8 mouse cellular contexts compared by ENCODE assay signal in the genomic region with DNA sequence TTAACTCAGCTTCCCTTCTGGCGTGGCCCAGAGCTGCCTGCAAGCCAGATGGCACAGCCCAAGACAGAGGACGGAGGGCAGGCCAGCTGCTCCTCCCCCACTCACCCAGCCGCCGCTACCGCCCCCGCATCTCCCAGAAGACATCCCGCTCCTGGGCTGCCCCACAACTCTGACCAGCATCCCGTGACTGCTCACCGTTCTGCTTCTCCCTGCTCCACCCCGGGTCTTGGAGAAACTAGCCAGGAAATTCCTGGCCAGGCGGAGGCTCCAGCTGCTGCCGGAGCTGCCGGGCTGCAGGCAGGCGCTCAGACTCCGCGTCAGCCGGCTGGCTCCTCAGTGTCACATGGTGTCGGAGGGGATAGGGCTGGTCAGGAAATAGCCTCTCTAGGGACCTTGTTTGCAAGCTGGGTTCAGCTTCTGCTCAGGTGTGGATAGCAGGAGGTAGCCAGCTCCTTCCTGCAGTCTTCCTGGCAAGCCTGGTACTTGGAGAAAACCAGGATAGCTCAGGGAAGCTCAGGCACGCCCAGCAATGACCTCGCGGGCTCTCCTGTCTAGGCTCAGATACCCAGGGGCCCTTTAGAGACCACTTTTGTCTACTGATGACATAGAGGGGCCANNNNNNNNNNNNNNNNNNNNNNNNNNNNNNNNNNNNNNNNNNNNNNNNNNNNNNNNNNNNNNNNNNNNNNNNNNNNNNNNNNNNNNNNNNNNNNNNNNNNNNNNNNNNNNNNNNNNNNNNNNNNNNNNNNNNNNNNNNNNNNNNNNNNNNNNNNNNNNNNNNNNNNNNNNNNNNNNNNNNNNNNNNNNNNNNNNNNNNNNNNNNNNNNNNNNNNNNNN. TPM values are rescaled to one million over a fixed set of nuclear protein-coding genes. Genes with fewer than 3 reads are reported as not detected.
A peak's percentile ranks its signal among the peaks of the same experiment; 100 is the strongest.
DNase-seq lines count a peak whose midpoint lies in the region; ATAC-seq and TF ChIP-seq lines count a peak whose summit lies in the region.

A gene (minus strand): TSS at position 505 of the 834 bp plus-strand sequence.

- no peaks in the 10 kb centered on the region for H3K79me2 ChIP-seq in liver, adult 2 months (ENCODE audit: control insufficient read depth, insufficient read depth, low read length)

- H3K27ac ChIP-seq in forebrain, embryonic 11.5 days (ENCODE audit: low read depth, low read length): peak within 1 kb of the TSS; percentile 62; the same call in 1 of the 2 replicates
- H3K27ac ChIP-seq in heart, embryonic 15.5 days: peak within 1 kb of the TSS; percentile 74
- no peak within 1 kb of the TSS for H3K27ac ChIP-seq in liver, adult 2 months (replicated peaks; ENCODE audit: insufficient read depth, low read depth, low read length)

- H3K4me1 ChIP-seq in forebrain, embryonic 11.5 days (replicated peaks; ENCODE audit: control insufficient read depth, insufficient read depth, low read length): peaks cover 11% of the 10 kb centered on the region; the same call in 1 of the 2 replicates
- peaks cover 30% of the 10 kb centered on the region for H3K4me1 ChIP-seq in heart, embryonic 15.5 days (replicated peaks)
- peaks cover 3% of the 10 kb centered on the region; the same call in 1 of the 2 replicates for H3K4me1 ChIP-seq in liver, adult 2 months (ENCODE audit: control insufficient read depth, insufficient read depth, low read length)

- H3K9me3 ChIP-seq in forebrain, embryonic 11.5 days (ENCODE audit: control insufficient read depth, low read length): no peaks in the 10 kb centered on the region
- H3K9me3 ChIP-seq in heart, embryonic 15.5 days (replicated peaks): no peaks in the 10 kb centered on the region

- WGBS in forebrain, embryonic 11.5 days: 2% methylated on average over 20 of the region's 21 CpGs
- 3% methylated on average over 21 of the region's 21 CpGs for WGBS in heart, embryonic 15.5 days
- 7% methylated on average over 21 of the region's 21 CpGs for WGBS in liver, adult 2 months

- peak; percentile 84 for ATAC-seq in forebrain, embryonic 11.5 days (replicated peaks; ENCODE audit: low FRiP score)
- ATAC-seq in heart, embryonic 15.5 days (replicated peaks; ENCODE audit: insufficient number of reproducible peaks, insufficient read depth, low FRiP score, low read depth): peak; percentile 83

- H3K27me3 ChIP-seq in forebrain, embryonic 11.5 days (ENCODE audit: control insufficient read depth, insufficient read depth, low read length): no peaks in the 10 kb centered on the region; the same call in 1 of the 2 replicates
- no peaks in the 10 kb centered on the region for H3K27me3 ChIP-seq in heart, embryonic 15.5 days
- H3K27me3 ChIP-seq in liver, adult 2 months (ENCODE audit: control insufficient read depth, insufficient read depth, low read length): no peaks in the 10 kb centered on the region

- DNase-seq in A20 (ENCODE audit: low read depth, low spot score): peak; percentile 49
- DNase-seq in brain, adult 2 months (ENCODE audit: low read depth, low spot score): peak; percentile 81
- peak; percentile 77 for DNase-seq in forebrain, embryonic 11.5 days (ENCODE audit: low spot score)
- DNase-seq in kidney, postnatal 10 days: peak; percentile 90
- DNase-seq in liver, adult 2 months (ENCODE audit: extremely low read depth, low read depth, low spot score): no peak
- peak; percentile 50 for DNase-seq in naive thymus-derived CD4-positive, alpha-beta T cell, adult 2 months (ENCODE audit: low read depth)
- peak; percentile 41 to 75 for DNase-seq in spleen, postnatal 4 days (ENCODE audit: low spot score in 2 of 2)

- H3K9ac ChIP-seq in forebrain, embryonic 11.5 days (ENCODE audit: low read length): peak within 1 kb of the TSS; percentile 65
- peak within 1 kb of the TSS; percentile 57 for H3K9ac ChIP-seq in heart, embryonic 15.5 days
- H3K9ac ChIP-seq in liver, adult 2 months (ENCODE audit: low read depth, low read length): peak within 1 kb of the TSS; percentile 37; the same call in 1 of the 2 replicates

- TF ChIP-seq POLR2A in liver, adult 2 months (IDR thresholded peaks at IDR 0.05; ENCODE audit: extremely low read depth, insufficient read depth, low read length): no peak

- H3K4me3 ChIP-seq in forebrain, embryonic 11.5 days (ENCODE audit: low read depth, low read length): peak within 1 kb of the TSS; percentile 37
- peak within 1 kb of the TSS; percentile 56 for H3K4me3 ChIP-seq in heart, embryonic 15.5 days
- peak within 1 kb of the TSS; percentile 53 for H3K4me3 ChIP-seq in liver, adult 2 months (ENCODE audit: insufficient read depth, low read depth, low read length)

- no peaks in the 10 kb centered on the region for H3K36me3 ChIP-seq in forebrain, embryonic 11.5 days (ENCODE audit: control insufficient read depth, insufficient read depth, low read length)
- H3K36me3 ChIP-seq in heart, embryonic 15.5 days: no peaks in the 10 kb centered on the region
- H3K36me3 ChIP-seq in liver, adult 2 months (ENCODE audit: control insufficient read depth, insufficient read depth, low read length): no peaks in the 10 kb centered on the region

- TF ChIP-seq CTCF in liver, adult 2 months (IDR thresholded peaks at IDR 0.05; ENCODE audit: low read depth, low read length): no peak

- peak within 1 kb of the TSS; percentile 79 for H3K4me2 ChIP-seq in forebrain, embryonic 11.5 days (ENCODE audit: low read depth, low read length, severe bottlenecking)
- peak within 1 kb of the TSS; percentile 85 for H3K4me2 ChIP-seq in heart, embryonic 15.5 days

RNA-seq across cellular contexts. Expression of the gene that starts here (rescaled TPM):
- polyA plus RNA-seq in forebrain, embryonic 11.5 days (2014; fragmentation: Nextera tagmentation; extraction: Ambion mirVana): 2.1 and 2.6 TPM in 2 replicates
- polyA plus RNA-seq in heart, embryonic 15.5 days (2015; fragmentation: Nextera tagmentation; extraction: Ambion mirVana): 1.4 and 2.8 TPM in 2 replicates
- total RNA-seq in liver, adult 2 months (2014; rRNA removed): 0.09 and 0.54 TPM in 2 replicates
- polyA plus RNA-seq in liver, adult 2 months (2012; rRNA removed): 0.52 and 0.78 TPM in 2 replicates
